Mouse (Mus musculus) lung, embryonic 14.5 days (tissue): ENCODE data around the gene Plekha4. TPM values are rescaled to one million over a fixed set of nuclear protein-coding genes. Genes with fewer than 3 reads are reported as not detected.
A peak's percentile ranks its signal among the peaks of the same experiment; 100 is the strongest.

ENCODE experiments used
- ATAC-seq: fragments of 200-750 bp; cut with Nextera tagmentation; 2 replicates; pipeline ENCODE4 v1.8.0; 2017; ENCODE audit warnings: mild to moderate bottlenecking, moderate TSS enrichment, moderate library complexity; ENCODE audit not compliant: insufficient read depth
- DNase-seq: peaks from one replicate; pipeline ENCODE4 v3.0.0-alpha.2; 2015
- H3K27ac ChIP-seq: fragments of 300-500 bp; sonication (generic); 2 replicates; pipeline ENCODE4 v1.5.1; 2014; ENCODE audit warnings: low read depth, mild to moderate bottlenecking, moderate library complexity
- H3K27me3 ChIP-seq: fragments of 300-500 bp; sonication (generic); 2 replicates; pipeline ENCODE4 v1.6.1; 2014; ENCODE audit warnings: low read length, control low read depth; ENCODE audit not compliant: insufficient read depth
- H3K36me3 ChIP-seq: fragments of 300-500 bp; sonication (generic); 2 replicates; pipeline ENCODE4 v1.6.1; 2014; ENCODE audit warnings: control low read depth; ENCODE audit not compliant: insufficient read depth
- H3K4me1 ChIP-seq: fragments of 300-500 bp; sonication (generic); 2 replicates; pipeline ENCODE4 v1.6.1; 2014; ENCODE audit warnings: antibody characterized with exemption, control low read depth; ENCODE audit not compliant: insufficient read depth
- H3K4me2 ChIP-seq: fragments of 300-500 bp; sonication (generic); 2 replicates; pipeline ENCODE4 v1.6.1; 2014; ENCODE audit warnings: mild to moderate bottlenecking
- H3K4me3 ChIP-seq: fragments of 300-500 bp; sonication (generic); 2 replicates; pipeline ENCODE4 v1.5.1; 2014; ENCODE audit warnings: low read depth, low read length
- H3K9ac ChIP-seq: fragments of 300-500 bp; sonication (generic); 2 replicates; pipeline ENCODE4 v1.6.1; 2014
- H3K9me3 ChIP-seq: fragments of 300-500 bp; sonication (generic); 2 replicates; pipeline ENCODE4 v1.6.1; 2016; ENCODE audit warnings: low read depth, low read length, control low read depth
- CTCF ChIP-seq: IDR thresholded peaks from 2 replicates; pipeline ENCODE4 v1.5.1; 2016; ENCODE audit warnings: antibody characterized with exemption, low read depth
- WGBS: fragments of 180-500 bp; shearing (Covaris S2); extraction: QIAGEN DNeasy Blood & Tissue Kit; methylation state at CpG from one replicate; pipeline ENCODE4 v1.1.7; 2014; 5-methylcytosine and 5-hydroxymethylcytosine counted together
- polyA plus RNA-seq: library from polyadenylated mRNA; unstranded; fragments of >200 nt; fragmentation: Nextera tagmentation; extraction: Ambion mirVana; gene quantifications from 2 replicates; pipeline ENCODE4 v1.2.1, GENCODE M21; 2014

Plekha4 gene
- polyA plus RNA-seq, 1 experiment from 2014 or later = 1.9 TPM

DNA sequence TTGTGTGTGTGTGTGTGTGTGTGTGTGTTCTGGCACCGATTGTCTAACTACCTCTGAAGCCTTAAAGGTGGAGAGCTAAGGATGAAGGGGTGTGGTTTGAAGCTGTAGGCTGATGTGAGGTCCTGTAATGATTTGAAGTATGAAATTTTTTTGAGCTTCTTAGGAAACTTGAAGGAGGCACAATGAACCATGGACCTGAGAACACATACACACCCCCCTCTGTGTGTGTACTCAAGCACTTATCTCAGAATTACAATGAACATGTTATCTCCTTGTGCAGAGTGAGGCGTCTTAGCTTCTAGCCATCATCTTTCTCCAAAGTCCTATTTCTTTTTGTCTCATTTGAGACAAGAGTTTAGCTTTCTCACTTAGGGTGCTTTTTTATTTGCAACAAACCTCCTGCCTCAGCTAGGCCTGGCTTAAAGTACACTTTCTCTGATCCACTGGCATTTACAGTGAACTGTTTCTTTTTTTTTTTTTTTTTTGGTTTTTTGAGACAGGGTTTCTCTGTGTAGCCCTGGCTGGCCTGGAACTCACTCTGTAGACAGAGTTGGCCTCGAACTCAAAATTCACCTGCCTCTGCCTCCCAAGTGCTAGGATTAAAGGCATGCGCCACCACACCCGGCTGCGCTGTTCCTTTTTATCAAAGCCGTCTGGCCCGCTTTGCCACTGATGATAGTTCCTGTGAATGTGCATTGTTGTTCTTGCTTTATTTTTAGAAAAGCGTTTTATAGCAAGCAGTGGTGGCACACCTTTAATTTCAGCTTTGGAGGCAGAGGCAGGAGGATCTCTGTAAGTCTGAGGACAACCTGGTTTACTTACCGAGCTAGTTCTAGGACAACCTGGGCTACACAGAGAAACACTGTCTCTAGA is 42.7 kb downstream of the Plekha4 start:
- peak overlapping the region; percentile 44 for H3K4me3 ChIP-seq
- H3K9ac ChIP-seq = peak overlapping the region; percentile 47
- no peak for ATAC-seq
- H3K27me3 ChIP-seq = no peaks in the 10 kb centered on the region
- H3K4me2 ChIP-seq = peak overlapping the region; percentile 77
- 70% methylated on average over 10 of the region's 10 CpGs for WGBS
- peaks cover 3% of the 10 kb centered on the region; the same call in 1 of the 2 replicates for H3K4me1 ChIP-seq
- no peaks in the 10 kb centered on the region for H3K9me3 ChIP-seq
- 0 out of 2 replicates have a peak, but pooled peaks cover 3% of the 10 kb centered on the region for H3K36me3 ChIP-seq
- H3K27ac ChIP-seq = peak overlapping the region; percentile 87
- no peak for TF ChIP-seq CTCF
- no peak for DNase-seq

DNA sequence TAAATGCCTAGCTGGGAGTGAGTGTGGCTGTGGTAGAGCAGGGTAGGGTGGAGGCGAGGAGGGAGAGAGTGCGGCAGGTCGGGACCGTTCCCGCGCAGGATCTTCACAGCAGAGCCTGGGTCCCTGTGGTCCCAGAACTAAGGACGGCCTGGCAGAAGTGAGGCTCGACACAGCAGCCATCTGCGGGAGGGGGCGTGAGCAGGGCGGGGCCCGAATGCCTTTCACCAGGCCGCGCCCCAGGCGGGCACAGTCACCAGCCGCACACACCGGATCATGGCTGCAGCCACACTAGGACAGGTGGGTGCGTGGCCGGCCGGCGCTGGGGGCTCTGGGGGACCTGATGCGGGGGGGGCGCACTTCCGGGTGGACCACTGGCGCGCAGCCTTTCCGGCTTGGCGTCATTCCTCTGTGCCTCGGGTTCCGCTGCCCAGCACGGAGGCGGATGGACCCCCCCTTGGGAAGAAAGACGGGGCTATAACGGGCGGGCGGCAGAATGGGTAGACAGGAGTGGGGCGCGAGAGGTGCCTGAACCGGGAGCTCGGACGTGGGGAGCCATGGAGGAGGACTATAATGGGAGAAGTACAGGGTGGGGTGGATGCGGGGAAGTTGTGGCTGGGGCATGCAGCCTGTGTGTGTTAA is 44.1 kb downstream of the Plekha4 start, which contains the start of gene Bcat2:
TSS of gene Bcat2 (plus strand) at position 51 of the 639 bp plus-strand sequence.
- Histone ChIP-seq H3K27ac (peak within 1 kb of the TSS; percentile 87), H3K9ac (peak within 1 kb of the TSS; percentile 81), H3K4me2 (peak within 1 kb of the TSS; percentile 85), H3K9me3 (no peaks in the 10 kb centered on the region), H3K4me3 (peak within 1 kb of the TSS; percentile 78), H3K36me3 (peaks cover 6% of the 10 kb centered on the region; the same call in 1 of the 2 replicates), H3K4me1 (peaks cover 3% of the 10 kb centered on the region; the same call in 1 of the 2 replicates), H3K27me3 (no peaks in the 10 kb centered on the region)
- peak; percentile 69 for ATAC-seq
- peak; percentile 79 for DNase-seq
- under 1% methylated on average over 42 of the region's 42 CpGs for WGBS
- TF ChIP-seq CTCF = no peak

DNA sequence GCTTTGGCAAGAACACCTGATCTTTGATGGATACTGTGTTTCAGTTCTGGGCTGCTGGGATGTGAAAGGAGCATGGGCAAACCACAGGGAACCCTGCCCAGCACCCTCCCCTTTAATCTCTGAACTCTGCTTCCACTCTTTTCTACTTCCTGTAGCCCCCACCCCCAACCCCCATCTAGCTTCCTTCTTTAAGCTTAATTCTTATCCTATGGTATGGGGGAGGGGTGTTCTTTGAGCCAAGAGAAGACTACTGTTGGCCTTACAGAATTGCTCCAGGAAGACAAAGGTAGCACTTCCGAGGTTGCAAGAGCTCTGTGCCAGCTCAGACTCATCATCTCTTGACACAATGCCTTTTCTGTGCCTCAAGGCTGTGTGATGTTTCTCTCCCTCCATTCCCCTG is 45.8 kb downstream of the Plekha4 start:
- DNase-seq (no peak), ATAC-seq (no peak)
- H3K4me3 ChIP-seq = no peak overlapping the region
- no peak overlapping the region for H3K27ac ChIP-seq
- H3K27me3 ChIP-seq = no peaks in the 10 kb centered on the region
- H3K36me3 ChIP-seq = peaks cover 23% of the 10 kb centered on the region
- H3K4me1 ChIP-seq = peaks cover 3% of the 10 kb centered on the region; the same call in 1 of the 2 replicates
- no peak overlapping the region for H3K9ac ChIP-seq
- no peak for TF ChIP-seq CTCF
- H3K4me2 ChIP-seq = peak overlapping the region; percentile 85; the same call in 1 of the 2 replicates
- 36% methylated on average over 1 of the region's 1 CpGs for WGBS
- H3K9me3 ChIP-seq = no peaks in the 10 kb centered on the region

DNA sequence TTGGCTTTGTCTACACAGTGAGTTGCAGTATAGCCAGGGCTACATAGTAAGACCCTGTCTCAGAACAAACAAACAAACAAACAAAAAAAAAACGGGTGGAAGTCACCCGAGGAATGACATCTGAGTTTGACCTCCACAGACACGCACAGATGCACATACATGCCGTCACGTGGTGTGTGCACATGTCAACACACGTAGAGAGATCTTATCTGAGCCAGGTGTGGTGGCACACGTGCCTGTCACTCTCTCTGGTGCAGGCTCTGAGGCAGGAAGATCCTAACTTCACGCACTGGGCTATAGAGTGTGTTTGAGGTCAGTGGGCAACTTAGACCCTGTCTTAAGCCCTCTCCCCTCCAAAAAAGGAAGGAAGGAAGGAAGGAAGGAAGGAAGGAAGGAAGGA is 47.8 kb downstream of the Plekha4 start:
- H3K9ac ChIP-seq = no peak overlapping the region

DNA sequence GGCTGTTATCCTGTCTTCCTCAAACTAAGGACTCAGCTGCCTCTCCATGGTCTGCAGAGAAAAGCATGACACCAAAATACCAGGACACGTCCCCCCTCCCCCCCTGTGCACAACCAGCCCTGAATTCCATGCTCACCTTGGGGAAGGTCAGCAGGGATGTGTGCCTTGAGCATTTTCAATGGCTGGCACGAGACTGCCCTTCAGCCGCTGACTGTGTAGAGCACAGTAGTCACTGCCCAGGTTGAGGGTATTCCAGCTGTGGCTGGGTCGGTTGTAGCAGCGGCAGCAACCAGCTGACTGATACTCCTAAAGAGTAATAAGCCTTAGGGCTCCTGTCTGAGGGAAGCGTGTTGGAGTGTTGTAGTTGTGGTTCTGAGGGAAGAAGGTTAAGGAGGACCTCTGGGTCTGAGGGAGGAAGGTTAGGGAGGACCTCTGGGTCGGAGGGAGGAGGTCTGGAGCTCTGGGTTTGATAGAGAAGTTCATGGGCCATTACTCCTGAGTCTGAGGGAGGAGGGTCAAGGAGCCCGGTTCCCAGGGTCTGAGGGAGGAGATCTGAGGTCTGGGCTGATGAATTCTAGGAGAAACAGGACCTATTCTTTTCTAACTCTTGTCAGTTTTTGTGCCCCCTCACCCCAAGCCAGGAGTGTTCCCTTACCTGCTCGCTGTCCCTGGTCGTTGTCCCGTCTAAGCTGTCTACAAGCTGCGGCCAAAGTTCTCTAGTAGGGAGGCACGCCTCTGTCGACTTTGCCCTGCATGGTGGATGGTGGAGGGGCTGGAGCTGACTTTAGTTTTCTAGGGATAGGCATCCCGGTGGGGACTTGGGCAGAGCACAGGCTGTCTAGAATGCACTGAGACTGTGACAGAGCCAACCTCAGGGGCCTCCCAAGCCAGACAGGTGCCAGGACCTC is 48.6 kb downstream of the Plekha4 start:
- H3K4me2 ChIP-seq = no peak overlapping the region
- peaks cover 28% of the 10 kb centered on the region for H3K36me3 ChIP-seq
- no peak for ATAC-seq
- no peaks in the 10 kb centered on the region for H3K9me3 ChIP-seq
- H3K4me1 ChIP-seq = 0 out of 2 replicates have a peak, but pooled peaks cover 3% of the 10 kb centered on the region
- H3K4me3 ChIP-seq = no peak overlapping the region
- DNase-seq = no peak
- H3K27ac ChIP-seq = no peak overlapping the region
- WGBS = 81% methylated on average over 15 of the region's 15 CpGs
- TF ChIP-seq CTCF = no peak
- no peak overlapping the region for H3K9ac ChIP-seq
- no peaks in the 10 kb centered on the region for H3K27me3 ChIP-seq

More for the DNA sequence above, 47.8 kb downstream of the Plekha4 start:
- Histone ChIP-seq H3K27ac (no peak overlapping the region), H3K9me3 (no peaks in the 10 kb centered on the region), H3K4me3 (no peak overlapping the region), H3K36me3 (peaks cover 28% of the 10 kb centered on the region), H3K4me2 (no peak overlapping the region), H3K27me3 (no peaks in the 10 kb centered on the region), H3K4me1 (0 out of 2 replicates have a peak, but pooled peaks cover 3% of the 10 kb centered on the region)
- DNase-seq (no peak), ATAC-seq (no peak)
- no peak for TF ChIP-seq CTCF
- WGBS = 64% methylated on average over 8 of the region's 8 CpGs

DNA sequence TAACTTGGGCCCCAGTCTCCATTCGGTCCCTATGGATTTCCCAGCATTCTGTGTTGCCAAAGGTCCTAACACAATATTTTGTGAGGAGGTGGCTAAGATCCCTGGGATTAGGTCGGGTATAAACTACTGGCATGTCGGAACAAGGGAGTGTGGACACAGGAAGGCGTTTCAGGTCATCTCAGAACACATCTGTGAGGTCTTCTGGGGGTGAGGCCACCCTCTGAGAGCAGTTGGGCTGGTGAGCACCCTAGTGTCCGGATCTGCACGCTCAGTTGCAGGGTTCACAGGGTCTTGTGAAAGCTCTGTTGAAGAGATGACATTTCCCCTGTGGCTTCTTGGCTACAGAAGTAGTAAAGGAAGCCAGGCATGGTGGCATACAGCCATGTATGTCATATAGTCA is 59.8 kb downstream of the Plekha4 start:
- WGBS = 91% methylated on average over 6 of the region's 6 CpGs

More for the DNA sequence above, 59.8 kb downstream of the Plekha4 start:
- peaks cover 40% of the 10 kb centered on the region; the same call in 1 of the 2 replicates for H3K36me3 ChIP-seq
- ATAC-seq = no peak
- no peak overlapping the region for H3K27ac ChIP-seq
- TF ChIP-seq CTCF = no peak
- H3K9me3 ChIP-seq = no peaks in the 10 kb centered on the region
- no peaks in the 10 kb centered on the region for H3K4me1 ChIP-seq
- no peak for DNase-seq
- H3K4me3 ChIP-seq = no peak overlapping the region
- H3K27me3 ChIP-seq = no peaks in the 10 kb centered on the region
- H3K4me2 ChIP-seq = no peak overlapping the region
- H3K9ac ChIP-seq = no peak overlapping the region
